Mouse (Mus musculus): ENCODE results near the gene Cox7a1.

- TF ChIP-seq CTCF (IDR thresholded peaks at IDR 0.05; ENCODE audit: borderline replicate concordance, control insufficient read depth, extremely low read depth, insufficient read depth, low read length, poor library complexity): 0 out of 2 replicates have a peak, but pooled peaks have one; percentile 27
- TF ChIP-seq POLR2A (IDR thresholded peaks at IDR 0.05; ENCODE audit: control insufficient read depth, extremely low read depth, insufficient read depth, low read length, poor library complexity): no peak
Measured at GRCm38 (mm10) chr7:30194884-30195283, 10.9 kb downstream of the Cox7a1 start.

All from thymus, adult 2 months (tissue).